Mouse (Mus musculus) lung, postnatal 14 days (tissue): ENCODE data around the gene Slco1a1.
"Not testable (repeated sequence)": the region's sequence is repeated elsewhere in the genome, so short reads cannot be mapped to it uniquely, and the experiment has no call there.

Experiments used
- DNase-seq: peaks from one replicate; pipeline ENCODE4 v3.0.0; 2021

Gene Slco1a1

GRCm38 (mm10) chr6:141946862-141947261, at the start of gene Slco1a1:
Gene Slco1a1 (minus strand): TSS chr6:141946962.
- no peak for DNase-seq

GRCm38 (mm10) chr6:141986772-141987171, 40.0 kb upstream of the Slco1a1 start:
- DNase-seq: no peak

- no peak for DNase-seq
These were observed 37.9 kb upstream of the Slco1a1 start for GRCm38 (mm10) chr6:141984644-141985043.

- DNase-seq: no peak
These were observed 15.7 kb upstream of the Slco1a1 start for GRCm38 (mm10) chr6:141962420-141962819.

- no peak for DNase-seq
These were observed 15.1 kb upstream of the Slco1a1 start for GRCm38 (mm10) chr6:141961861-141962260.

GRCm38 (mm10) chr6:141960482-141960881, 13.7 kb upstream of the Slco1a1 start:
- DNase-seq: no peak

- DNase-seq: no peak
These were observed 6.3 kb downstream of the Slco1a1 start for GRCm38 (mm10) chr6:141940451-141940850.

GRCm38 (mm10) chr6:141898197-141898596, 48.6 kb downstream of the Slco1a1 start:
- DNase-seq: no peak

- DNase-seq: no peak
These were observed 57.0 kb downstream of the Slco1a1 start for GRCm38 (mm10) chr6:141889723-141890122.

GRCm38 (mm10) chr6:141888248-141888647, 58.5 kb downstream of the Slco1a1 start:
- DNase-seq: no peak

GRCm38 (mm10) chr6:141882581-141882980, 64.2 kb downstream of the Slco1a1 start:
- DNase-seq: no peak

- DNase-seq: not testable (repeated sequence)
These were observed 71.0 kb downstream of the Slco1a1 start for GRCm38 (mm10) chr6:141875742-141876141.

GRCm38 (mm10) chr6:141871711-141872110, 75.1 kb downstream of the Slco1a1 start:
- no peak for DNase-seq

GRCm38 (mm10) chr6:141868735-141869134, 78.0 kb downstream of the Slco1a1 start:
- no peak for DNase-seq

- no peak for DNase-seq
These were observed 80.7 kb downstream of the Slco1a1 start for GRCm38 (mm10) chr6:141866026-141866425.

GRCm38 (mm10) chr6:141857735-141858531, 88.8 kb downstream of the Slco1a1 start:
- DNase-seq: peak; percentile 51
